Mouse (Mus musculus) megakaryocyte, embryonic 14.5 days (primary cell): Measurements from ENCODE around the gene Cap1.

Source experiments
- FLI1 ChIP-seq: IDR thresholded peaks from 2 replicates; pipeline ENCODE4 v1.6.1; 2012; ENCODE audit warnings: low read length, inconsistent platforms, mixed read lengths
- GATA1 ChIP-seq: IDR thresholded peaks from 3 replicates; pipeline ENCODE4 v1.6.1; 2012; ENCODE audit warnings: mixed read lengths, low read length, inconsistent platforms, borderline replicate concordance

DNA sequence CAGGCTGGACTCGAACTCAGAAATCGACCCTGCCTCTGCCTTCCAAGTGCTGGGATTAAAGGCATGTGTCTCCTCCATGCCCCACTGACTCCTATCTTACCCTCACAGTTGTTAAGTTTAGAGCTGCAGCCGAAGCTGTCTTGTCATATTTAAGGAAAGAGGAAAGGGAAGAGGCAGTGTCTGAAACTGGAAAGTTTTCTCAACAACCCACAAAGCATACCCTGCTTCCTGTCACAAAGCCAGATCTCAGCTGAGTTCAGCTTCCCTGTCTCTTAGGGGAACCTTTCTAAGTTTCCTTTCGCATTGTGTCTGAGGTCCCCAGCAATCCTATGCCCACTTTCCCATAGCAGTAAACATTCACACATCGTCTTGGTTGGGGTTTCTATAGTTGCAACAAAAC is 6.3 kb upstream of the Cap1 start:
- TF ChIP-seq GATA1, result no peak
- TF ChIP-seq FLI1, result 0 out of 2 replicates have a peak, but pooled peaks have one; percentile 17
